Mouse (Mus musculus): Measurements from ENCODE around the gene Lrp8.
A peak's percentile ranks its signal among the peaks of the same experiment; 100 is the strongest.

Gene Lrp8

DNA sequence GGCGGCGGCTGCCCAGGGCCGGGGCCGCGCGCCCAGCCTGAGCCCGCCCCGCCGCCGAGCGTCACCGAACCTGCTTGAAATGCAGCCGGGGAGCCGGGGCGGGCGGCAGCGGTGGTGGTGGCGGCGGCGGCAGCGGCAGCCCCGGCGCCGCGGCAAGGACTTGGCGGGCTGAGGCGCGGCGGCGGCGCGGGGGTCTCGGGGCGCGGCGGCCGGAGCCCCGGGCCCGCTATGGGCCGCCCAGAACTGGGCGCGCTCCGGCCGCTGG is at the start of gene Lrp8:
Gene Lrp8, plus strand, starts transcription at position 77 of the 265 bp plus-strand sequence.
- DNase-seq (ENCODE audit: low spot score in 2 of 2), result no peak

DNA sequence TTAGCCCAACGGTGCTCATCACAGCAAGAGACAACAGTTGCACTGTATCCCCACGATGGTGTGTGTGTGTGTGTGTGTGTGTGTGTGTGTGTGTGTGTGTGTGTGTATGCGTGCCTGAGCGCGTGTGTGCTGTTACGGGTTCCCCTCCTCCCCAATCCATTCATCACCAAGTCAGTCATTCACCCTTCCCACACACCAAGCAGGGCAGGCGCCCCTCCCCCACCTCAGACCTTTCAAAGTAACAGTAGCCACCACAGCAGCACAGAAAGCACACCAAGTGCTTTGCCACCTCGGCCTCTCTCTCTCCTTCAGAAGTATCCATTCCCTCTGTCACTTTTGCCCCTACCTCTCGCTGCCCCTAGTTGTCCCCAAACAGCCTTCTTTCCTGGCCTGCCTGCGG is 45.8 kb upstream of the Lrp8 start:
- no peak for DNase-seq (ENCODE audit: low spot score in 2 of 2)

DNA sequence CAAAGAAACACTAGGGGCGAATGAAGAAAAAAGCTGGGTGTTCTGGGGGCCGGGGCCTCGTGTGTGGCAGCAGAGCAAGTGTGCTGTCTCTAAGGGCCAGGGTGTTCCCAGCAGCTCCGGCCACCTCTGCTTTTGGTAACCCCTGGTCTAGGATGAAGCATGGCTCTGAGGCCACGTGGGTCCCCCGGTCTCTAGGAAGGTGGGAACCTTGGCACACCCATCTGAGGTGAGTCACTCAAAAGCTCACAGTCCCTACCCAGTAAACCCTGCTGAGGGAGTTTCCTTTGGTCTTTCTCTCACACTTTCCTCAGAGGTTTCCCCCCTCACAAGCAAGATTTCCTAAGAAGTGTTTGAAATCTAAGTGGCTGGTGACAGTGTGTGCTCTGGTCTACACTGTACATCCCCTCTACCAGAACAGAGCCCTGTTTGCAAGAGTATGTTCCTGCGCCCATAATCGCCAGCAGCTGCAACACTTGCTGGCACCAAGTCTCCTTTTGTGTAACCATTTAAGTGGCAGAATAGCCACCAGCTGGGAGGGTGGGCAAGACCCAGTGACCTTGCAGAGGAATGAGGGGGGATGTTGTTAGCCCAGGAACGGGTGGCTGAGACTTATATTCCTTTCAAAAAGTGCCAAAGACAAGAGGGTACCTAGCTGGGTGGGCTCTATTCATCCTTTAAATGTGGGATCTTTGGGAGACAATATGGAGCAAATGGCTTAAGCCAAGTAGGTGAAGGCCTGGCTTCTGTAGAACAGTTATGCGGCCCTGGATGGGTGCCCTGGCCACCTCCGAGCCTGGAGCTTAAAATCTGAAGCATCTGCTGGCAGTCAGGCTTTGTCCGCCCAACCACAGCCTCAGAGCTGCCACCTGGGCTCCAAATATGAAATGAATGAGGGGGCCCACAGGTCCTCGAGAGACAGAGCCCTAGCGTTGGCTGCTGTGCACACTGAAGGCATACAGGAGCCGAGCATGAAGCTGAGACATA is 44.3 kb upstream of the Lrp8 start:
- DNase-seq (ENCODE audit: low spot score in 2 of 2), result no peak

DNA sequence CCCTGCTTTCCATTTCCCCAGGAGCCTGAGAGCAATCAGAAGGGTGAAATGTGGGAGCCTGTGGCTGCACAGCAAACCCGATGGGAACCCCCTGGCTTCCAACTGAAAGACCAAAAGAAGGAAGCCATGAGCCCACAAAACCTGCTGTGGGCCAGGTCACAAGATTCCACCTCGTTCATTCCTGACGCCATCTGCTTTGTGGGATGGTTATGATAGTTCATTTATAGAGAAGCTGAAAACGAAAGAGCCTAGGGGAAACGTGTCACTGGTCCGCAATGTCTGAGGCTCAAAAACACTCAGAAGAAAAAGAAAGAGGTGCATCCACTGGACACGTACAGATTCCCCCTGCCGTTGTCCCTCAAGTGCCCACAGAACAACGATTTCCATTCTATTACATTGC is 43.1 kb upstream of the Lrp8 start:
- no peak for DNase-seq (ENCODE audit: low spot score in 2 of 2)

DNA sequence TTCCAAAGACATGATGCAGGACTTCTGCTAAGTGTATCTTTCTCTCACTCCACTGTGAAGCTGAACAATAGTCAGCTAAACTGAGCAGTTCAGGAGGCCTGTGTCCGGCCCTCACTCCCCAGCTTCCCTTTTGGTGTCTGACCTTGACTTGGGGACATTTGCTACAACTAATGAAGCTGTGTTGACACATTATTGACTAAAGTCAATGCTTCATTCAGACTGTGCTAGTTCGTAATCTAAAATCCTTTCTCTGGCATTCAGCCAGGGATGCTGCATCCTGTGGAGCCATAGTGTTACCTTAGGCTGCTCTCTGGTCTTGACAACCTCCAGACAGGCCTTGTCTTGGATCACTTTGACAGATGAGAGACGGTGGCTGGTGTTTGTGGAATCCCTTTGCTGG is 39.1 kb upstream of the Lrp8 start:
- no peak for DNase-seq (ENCODE audit: low spot score in 2 of 2)

DNA sequence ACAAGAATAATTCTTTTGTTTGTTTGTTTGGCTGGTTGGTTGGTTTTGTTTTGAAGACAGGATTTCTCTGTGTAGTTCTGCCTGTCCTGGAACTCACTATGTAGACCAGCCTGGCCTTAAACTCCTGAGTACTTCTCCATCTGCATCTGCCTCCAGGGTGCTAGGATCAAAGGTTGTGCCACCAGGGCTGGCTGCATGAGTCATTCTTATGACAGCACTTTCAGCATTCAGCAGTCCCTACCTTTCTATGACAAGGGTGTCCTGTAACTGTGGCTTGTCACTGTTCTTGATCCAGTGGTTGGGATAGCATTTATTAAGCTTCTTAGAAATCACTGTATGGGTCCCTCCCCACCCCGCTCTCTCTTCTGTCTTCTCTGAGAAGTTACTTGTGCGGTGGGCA is 38.5 kb upstream of the Lrp8 start:
- no peak for DNase-seq (ENCODE audit: low spot score in 2 of 2)

DNA sequence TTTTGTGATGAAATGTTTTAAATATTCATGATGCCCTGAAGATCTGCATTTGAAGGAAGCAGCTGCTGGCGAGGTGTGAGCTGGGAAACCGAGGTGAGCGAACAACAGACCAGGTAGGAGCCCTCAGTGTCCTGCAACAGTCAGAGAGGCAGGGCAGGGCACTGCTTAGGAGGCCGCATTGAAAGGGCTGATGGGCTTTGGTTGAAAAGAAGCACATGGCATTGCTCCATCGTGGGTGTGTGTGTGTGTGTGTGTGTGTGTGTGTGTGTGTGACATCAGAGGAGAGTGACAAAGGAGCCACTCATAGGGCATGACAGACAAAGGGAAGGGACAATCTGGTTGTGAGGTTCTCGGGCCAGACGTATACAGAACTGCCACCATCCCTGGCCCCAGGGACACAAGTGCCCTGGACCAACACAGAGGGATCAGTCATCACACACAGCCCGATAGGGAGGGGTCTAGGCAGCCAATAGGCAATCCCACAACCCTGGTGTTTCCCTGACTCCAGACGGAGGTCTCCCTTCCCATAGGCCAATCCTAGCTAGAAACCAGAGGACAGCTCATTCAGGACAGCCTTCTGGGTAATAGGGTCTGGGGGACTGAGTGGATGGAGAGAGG is 36.8 kb upstream of the Lrp8 start:
- no peak for DNase-seq (ENCODE audit: low spot score in 2 of 2)

DNA sequence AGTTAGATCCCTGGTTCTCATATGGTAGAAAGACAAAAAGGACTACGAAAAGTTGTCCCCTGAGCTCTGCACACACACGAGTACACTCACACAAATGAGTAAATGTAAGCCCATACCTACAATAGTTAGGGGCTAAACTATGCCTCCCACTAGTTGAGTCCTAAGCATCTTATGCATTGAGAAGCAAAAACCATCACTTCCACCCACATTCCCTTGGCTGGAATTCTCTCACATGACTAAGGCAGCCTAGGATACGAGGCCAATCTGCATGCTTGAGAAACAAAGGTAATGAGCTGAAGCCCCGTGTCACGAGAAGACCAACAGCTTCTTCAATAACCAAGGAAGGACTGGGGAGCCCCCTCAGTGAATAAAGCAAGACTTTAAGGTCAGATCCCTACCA is 35.9 kb upstream of the Lrp8 start:
- DNase-seq (ENCODE audit: low spot score in 2 of 2), result peak; percentile 27 to 57

DNA sequence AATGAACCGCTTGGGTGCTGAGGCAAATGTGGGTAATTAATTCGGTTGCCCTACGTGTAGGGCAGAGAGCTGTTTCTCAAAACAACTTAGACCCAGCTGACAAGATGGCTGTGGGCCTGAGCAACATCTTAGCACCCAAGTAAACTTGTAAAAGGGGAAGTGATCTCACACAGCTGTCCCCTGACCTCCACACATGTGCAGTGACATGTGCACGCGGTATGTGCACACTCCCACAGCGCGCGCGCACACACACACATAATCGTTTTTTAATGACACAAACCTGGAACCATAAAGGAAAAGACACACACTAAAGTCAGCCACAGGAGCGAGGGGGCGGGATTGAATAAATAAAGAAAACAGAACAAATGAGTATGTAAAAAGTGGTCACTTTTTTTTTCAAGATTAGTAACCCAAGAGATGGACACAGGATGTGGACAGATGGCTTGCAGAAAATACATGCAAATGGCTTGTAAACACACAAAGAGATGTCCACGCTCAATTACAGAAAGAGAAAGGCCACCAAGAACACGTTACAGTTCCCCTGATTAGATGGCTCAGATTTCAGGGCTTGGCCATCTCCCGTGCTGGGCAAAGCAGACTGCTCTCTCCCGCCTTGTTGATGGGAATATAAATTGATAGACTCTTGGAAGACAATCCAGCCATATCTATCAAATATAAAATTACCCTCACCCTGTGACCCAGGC is 29.8 kb upstream of the Lrp8 start:
- DNase-seq (ENCODE audit: low spot score in 2 of 2), result no peak

DNA sequence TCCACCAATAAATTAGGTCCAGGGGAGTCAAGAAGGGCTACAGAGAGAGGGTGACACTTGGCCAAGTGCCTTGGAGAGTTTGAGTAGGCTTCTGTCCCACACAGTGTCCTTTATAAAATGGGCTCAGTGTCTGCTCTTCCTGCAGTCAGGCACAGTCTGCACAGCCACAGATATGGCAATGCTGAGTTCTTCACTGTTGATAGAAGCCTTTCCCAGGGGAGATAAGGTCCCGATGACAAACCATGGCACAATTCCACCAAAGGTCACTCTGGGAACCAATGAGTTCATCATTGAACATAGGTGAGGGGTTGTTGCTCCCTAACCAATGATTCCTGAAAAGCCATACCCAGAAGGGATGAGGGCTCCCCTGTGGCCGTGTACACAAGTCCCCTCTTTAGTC is 27.2 kb upstream of the Lrp8 start:
- no peak for DNase-seq (ENCODE audit: low spot score in 2 of 2)

DNA sequence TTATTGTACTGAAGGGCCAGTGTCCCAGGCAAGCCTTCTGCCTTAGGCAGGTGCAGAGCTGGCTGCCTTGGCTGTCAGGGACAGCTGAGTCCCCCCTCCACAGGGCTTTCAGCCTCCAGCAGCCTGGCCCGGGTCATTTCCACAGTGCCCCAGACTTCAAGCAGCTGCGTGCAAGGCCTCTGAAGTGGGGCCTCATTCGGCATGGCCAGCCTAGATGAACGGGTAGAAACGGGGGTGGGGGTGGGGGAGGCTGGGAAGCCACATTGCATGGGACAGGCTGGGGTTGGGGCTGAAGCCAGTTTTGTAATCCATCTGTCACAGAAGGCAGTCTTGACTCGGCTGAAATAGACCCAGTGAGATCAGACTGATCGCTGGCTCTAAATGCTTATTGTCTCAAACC is 26.4 kb upstream of the Lrp8 start:
- DNase-seq (ENCODE audit: low spot score in 2 of 2), result no peak

DNA sequence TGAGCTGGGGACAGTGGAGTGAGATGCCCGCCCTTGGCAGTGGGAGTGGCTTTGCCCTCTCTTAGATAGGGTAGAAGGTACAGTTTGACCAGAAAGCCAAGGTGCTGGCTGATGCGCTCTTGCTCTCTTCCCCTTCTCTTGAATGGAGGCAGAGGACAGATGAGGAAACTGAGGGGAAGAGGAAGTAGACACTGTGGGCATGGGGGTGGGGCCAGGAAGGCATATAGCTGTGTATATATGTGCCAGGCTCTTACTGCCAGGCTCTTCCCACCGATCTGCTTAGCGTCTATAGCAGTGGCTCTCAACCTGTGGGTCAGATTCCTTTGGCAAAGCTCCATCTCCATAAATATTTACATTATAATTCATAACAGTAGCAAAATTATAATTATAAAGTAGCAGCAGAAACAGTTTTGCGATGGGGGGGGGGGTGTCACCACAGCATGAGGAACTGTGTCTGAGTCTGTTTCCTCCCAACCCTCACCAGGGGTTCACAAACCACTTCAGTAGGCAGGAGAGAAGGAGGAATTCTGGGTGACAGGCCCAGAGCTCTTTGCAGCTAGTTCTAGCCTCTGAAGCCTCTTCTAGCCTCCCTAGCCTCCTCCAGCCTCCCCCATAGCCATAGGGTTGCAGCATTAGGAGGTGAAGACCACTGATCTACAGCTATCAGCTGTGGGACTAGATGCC is 24.9 kb upstream of the Lrp8 start:
- no peak for DNase-seq (ENCODE audit: low spot score in 2 of 2)

DNA sequence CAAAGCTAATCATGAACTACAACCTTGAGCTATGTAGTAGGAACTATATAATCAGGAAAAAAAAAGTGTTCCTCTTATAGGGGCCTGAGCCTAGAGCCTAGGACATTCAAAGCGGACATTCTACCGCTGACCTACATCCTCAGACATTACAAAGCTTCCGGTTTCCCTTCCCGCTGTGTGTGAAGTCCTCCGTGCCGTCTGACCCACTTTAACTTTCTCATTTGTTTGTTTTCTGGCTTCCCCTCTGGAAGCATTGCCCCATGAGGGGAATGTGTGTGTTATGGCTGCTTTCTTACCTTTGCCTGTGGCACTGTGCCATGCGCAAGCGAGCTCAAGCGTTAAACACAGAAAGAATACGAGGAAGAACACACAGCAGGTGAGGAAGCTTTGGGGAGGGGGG is 18.5 kb upstream of the Lrp8 start:
- no peak for DNase-seq (ENCODE audit: low spot score in 2 of 2)

DNA sequence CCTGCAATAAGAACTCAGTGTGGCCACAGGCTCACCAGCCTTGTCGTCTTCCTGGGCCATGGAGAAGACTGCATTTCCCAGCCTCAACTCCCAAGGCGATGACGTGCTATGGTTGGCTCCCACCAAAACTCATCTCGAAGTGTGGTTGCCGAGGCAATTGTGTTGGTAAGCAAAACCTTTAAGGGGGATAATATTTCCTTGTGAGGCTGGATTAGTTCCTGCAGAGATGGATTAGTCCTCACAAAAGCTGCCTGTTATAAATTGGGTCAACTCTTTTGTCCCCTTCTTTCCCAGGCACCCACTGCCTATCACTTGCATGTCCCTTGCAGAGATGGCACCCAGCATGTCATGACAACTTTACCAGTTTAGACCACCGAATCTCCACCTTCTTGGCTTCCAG is 13.2 kb upstream of the Lrp8 start:
- DNase-seq (ENCODE audit: low spot score in 2 of 2), result no peak

DNA sequence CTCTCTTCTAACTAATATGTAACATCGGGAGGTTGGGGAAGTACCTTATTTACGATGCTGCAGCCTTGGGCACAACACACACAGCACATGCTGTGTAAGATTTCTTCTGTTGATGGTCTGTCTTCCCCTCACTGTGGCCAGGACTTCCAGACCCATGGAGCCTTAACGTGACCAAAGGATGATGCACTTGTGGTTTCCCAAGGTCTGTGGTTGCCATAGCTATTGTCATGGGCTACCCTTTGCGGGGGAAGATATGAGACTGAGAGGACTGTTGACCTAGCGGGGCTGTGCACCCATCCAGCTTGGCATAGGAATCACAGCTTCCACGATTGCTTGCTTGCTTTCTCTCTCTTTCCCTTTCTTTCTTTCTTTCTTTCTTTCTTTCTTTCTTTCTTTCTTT is 1.3 kb upstream of the Lrp8 start:
- no peak for DNase-seq (ENCODE audit: low spot score in 2 of 2)

DNA sequence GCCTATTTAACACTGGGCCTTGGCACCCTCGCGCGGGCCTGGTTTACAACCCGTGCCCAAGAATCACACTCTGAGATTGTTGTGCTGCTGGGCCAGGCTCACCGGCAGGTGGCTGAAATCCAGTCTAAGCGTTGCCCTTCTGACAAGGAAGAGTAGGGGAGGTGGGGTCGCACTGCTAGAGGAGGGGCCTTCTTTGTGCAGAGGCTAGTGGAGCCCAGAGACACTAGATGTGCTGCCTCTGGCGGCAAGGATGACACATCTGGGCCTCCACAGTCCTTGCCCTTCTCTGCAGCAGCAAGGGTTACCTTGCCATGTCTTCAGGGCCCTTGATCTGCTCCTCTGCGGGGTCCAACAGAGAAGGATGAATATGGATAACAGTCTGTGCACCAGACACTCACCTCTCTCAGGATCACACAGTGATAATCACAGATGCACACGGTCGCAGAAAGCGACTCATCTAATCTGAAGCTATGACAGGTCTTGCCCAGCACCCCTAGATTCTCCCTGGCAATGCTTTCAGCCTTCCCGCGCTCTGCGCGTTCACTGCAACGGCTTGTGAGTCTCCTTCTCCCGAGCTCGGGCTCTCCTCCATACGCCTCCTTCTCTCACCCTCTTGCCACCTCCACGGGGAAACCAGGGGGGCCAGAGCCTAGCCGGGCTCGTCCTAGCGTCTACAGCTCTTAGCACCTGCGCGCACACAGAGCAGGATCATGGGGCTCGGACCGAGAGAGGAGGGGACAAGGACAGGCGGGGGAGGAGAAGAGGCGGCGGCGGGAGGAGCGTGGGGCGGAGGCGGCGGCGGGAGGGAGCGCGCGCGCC is 486 bp upstream of the Lrp8 start:
- DNase-seq (ENCODE audit: low spot score in 2 of 2), result peak; percentile 71 to 80

DNA sequence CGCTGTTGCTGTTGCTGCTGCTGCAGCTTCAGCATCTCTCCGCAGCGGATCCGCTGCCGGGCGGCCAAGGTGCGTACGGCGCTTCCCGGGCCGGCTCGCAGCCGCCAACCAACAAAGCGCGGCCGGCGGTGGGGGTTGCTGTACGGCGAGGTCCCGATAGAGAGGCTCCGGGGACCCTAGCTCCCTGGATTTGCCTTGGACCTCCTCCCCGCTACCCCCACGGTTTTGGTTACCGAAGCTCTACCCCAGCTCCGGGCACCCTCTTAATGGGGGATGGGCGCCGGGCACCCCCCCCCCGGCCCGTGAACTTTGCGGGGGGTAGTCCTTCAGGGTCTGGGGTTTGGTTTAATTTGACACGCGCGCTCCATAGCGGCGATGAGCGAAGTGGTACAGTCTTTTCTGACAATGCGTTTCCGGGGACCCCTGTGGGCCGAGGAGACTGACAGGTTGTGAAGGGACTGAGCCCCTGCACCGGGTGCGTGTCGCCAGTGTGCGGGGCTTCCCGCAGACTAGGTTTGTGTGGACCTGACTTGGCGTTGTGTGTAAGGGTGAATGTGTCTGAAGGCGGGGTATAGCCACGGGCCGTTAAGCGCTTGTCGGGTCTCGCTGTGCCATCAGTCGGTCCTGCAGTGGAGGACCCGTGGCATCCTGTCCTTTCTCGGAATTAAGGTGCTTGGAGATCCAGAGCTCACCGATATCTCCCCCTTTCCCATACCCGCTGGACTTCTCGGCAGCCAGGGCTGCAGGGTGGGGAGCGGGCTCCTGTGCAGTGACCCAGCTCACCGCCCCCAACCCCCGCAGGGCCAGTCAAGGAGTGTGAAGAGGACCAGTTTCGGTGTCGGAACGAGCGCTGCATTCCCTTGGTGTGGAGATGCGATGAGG is 630 bp downstream of the Lrp8 start:
- DNase-seq (ENCODE audit: low spot score in 2 of 2), result peak in 1 of 2 experiments; percentile 49

DNA sequence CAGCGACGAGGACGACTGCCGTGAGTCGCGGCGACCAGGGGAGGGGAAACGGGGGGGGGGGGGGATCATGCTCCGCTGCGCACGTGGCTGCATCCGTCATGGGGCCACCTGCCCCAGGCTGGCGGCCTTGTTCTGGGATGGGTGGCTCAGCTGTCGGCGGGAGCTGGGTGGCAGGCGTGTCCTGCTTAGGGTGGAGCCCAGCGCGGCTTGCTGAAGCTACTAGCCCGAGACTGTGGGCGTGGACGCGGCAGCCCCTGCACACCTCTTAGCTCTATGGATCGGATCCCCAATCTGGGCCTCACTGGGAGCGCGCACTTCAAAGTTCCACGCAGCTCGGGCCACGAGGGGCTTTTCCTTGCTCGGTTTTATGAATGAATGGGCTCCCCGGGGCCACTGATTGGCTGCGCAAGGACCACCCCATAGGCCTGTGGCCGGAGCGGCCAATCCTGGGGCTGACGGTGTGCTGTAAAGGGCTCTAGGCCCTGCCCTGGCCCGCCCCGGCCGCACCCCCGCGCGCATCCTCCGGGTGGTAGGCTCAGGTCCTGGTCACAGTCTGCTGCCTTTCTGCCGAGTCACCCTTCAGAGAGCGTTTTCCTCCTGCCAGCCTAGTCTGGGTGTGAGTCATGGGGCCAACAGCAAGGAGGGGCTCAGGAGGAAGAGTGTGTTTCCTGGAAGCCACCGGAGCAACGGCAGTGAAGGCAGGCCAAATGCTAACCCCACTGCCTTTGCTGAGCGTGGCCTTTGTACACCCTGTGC is 1.5 kb downstream of the Lrp8 start:
- peak; percentile 63 to 77 for DNase-seq (ENCODE audit: low spot score in 2 of 2)

DNA sequence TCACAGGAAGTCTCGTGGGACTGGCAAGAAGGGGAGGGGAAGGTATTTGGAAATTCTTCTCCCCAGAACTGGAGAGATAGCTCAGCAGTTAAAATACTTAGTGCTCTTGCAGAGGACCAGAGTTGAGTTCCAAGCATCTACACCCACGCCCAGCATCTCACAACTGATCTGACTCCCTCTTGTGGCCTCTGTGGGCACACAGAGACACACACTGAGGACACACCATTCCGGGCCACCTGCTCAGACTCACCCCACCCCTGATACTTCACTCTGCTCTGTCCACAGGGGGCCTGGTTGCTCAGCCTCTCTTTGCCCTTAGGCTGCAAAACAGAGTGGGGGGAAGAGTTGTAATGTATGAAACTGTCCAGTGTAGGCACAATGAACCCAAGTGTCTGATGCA is 3.4 kb downstream of the Lrp8 start:
- no peak for DNase-seq (ENCODE audit: low spot score in 2 of 2)

DNA sequence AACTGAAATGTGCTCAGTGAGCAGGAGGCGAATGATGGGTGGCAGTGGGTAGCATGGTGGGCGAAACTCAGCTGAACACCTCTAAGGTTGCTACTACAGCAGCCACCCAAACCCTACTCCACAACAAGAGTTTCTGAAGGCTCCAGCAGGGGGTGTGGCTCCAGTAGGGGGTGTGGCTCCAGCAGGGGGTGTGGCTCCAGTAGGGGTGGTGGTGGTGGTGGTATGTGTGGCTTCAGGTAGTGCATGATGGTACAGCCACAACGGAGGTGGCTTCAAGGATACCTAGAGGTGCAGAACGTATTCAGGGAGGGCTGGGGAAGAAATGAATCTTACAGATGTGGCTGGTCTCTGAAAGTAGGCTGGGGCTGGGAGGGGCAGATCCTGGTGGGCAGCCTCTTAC is 5.7 kb downstream of the Lrp8 start:
- DNase-seq (ENCODE audit: low spot score in 2 of 2), result no peak

All from right cerebral cortex, adult 2 months (tissue).